Mouse (Mus musculus) CD4-positive, CD25-positive, alpha-beta regulatory T cell, adult 2 months (primary cell): Measurements from ENCODE around the gene Ppt2.

Experiments
- DNase-seq: peaks from one replicate; pipeline ENCODE4 v3.0.0-alpha.2; 2012; ENCODE audit warnings: low read depth, low spot score

The Ppt2 gene

DNA sequence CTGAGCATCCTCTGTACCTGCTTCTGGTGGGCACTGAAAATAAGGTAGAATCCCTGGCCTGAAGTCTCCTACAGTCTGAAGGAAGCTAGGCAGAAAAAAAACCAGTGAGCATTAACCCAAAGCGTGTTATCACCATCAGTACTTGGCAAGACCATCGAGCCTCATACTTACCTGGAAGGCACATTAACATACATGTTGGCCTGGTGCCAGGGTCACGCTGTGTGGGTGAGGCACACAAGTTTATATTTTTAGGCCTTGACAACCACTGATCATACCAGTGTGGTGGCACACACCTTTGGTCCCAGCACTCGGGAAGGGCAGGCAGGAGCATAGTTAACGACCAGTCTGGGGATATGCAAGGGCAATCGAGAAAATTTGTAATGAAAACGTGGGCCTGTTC lies 20.3 kb downstream of the Ppt2 start:
- DNase-seq, result no peak

DNA sequence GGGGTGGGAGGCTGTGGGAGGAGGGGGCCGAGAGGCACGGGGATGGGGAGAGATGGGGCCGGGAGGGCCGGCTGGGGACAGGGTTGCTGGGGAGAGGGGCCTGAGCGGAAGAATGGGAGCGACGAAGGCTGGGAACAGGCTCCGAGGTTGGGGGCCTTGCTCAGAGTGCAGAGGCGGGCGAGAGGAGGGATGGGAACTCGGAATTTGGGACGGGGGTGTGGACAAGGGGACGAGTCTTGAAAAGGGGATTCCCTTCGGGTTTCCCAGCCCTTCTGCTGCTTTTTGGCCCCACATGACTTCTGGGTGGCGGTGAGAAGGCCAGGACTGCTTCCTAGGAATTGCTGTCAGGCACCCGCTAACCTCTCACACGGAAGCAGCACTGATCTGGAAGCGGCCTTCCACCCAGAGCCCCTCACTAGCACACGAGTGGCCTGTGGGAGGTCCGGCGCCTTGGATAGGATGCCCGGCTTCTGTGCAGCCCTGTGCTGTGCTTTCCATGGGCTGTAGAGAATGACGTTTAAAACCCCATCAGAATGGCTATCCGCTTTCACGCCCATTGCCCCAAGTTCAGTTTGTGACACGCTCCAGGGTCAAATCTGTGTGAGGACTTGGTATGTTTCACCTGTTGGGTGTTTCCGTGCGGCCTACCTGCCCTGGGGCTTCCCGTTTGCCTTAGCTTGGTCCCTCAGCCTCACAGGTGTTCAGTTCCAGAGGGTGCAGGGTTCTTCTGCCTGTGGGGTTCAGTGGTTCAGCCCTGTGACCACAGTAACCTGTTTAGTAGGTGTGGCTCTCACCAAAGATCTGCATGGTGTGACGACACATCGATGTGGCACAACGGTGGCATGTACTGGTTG lies 21.9 kb downstream of the Ppt2 start:
- DNase-seq, result peak; percentile 44

DNA sequence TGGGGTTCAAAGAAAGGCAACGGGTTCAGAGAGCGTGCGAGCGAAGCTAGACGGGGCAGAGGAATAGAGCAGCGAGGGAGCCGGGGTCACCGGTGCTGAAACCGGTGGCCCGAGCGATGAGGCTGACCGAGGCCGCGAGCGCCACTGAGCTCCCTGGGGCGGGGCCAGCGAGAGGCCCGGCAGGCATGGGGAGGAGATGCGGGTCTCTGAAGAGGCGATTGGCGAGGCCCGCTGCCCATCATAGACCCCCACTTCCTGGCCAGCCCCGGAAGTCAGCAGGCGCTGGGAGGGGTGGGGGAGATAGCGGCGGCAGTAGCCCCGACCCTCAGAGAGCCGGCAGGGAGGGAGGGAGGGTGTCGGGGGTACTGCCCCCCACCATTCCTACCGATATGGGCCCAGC lies 22.7 kb downstream of the Ppt2 start:
- peak; percentile 95 for DNase-seq

DNA sequence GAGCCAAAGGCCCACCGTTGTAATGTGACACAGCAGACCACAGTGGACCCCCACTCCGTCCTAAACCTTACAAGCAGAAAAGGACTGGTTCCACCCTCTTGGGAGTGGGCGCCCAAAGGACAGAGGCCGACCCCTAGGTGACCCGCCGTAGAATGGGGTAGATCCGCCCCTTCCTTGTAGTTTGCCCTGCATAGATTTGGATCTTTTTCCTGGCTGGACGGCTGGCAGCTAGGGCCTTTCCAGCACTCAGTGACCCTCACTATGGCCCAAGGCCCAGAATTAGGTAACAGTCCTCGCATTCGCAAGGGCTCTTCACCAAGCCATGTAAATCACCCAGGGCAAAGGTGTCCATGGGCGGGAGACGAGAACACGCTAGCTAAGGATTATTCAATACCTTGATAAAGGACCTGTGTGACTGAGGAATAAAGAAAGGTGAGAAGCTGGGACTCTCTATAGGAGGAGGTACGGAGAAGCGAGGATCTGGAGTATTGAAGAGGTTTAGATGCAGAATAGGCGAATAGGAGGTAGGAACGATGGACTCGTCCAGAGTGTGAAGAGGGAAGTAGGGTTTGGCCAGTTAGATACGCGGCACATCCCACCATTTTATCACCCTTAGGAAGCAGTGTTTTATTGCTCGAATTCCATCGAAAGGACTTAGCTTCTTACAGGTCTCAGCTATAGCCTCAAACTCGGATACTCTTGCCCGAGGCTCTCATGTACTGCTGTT lies 23.6 kb downstream of the Ppt2 start:
- peak; percentile 41 for DNase-seq

DNA sequence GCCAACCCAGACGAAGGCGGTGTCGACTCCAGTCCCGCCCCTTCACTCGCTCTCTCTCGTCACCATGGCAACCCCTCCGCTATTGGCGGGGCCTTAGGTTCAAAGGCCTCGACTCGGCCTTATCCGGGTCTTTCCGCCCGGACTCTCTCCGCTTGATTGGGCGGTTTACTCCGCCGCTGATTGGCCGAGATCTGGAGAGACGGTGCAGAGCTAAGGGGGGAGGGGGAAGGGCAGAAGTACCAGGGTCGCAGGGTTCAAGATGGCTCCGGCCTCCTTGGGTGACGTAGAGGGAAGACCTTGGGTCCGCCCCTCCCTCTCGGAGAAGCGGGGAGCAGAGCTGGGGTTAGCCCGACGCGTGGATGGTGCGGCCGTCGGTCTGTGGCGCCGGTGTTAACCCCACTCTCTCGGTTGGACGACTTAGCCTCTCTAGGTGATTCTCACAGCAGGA lies 24.2 kb downstream of the Ppt2 start, which contains the start of gene Agpat1:
Gene Agpat1, plus strand, starts transcription at position 202 of the 448 bp plus-strand sequence.
- DNase-seq, result peak; percentile 99

DNA sequence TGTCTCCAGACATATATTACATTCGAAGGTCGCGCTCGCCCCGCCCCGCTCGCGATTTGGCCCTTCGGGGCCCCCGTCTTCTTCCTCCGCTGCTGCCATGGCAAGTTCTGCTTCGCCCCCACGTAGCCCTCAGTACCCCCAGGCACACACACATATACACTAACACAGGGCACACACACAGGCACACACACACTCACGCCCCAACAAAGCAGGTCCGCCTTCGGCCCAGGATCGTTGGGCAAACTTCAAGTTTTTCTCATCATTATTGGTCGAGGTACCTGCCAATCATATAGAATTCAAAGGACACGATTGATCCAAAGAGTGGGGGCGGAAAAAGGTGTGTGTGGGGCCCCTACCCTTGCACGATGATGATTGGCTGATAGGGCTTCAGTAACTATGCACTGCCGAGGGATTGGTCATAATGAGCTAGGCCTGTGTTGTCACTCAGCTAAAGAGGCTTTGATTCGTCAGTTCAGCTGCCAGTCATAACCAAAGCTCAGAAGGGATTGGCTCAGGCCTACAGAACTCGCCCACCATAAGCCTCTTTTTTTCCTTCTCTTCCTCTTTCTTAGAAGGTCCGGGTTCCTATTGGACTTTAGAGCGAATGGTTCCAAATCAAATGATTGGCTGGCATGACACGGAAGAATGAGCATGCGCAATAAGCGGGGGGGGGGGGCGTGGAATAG lies 24.8 kb downstream of the Ppt2 start, which contains the start of gene Rnf5:
Gene Rnf5, minus strand, starts transcription at position 316 of the 686 bp plus-strand sequence.
- DNase-seq, result peak; percentile 100

DNA sequence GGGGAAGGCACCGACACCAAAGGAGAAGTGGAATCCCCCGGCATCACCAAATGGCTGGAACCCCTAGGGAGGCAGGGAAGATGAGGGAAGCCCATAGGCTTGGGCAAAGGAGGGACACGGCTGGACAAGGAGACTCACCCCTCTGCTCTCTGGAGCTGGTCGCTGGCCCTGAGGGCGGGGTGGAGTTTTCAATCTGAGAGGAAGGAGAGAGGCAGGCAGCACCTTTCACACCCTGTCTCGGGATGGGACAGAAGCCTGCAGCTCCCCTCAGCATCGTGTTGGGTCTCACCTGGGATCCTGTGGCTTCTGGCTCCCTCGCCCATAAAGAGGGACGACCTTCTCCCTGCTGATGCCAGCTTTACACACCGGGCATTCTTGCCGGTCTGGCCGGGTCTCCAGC lies 26.5 kb downstream of the Ppt2 start:
- DNase-seq, result no peak

DNA sequence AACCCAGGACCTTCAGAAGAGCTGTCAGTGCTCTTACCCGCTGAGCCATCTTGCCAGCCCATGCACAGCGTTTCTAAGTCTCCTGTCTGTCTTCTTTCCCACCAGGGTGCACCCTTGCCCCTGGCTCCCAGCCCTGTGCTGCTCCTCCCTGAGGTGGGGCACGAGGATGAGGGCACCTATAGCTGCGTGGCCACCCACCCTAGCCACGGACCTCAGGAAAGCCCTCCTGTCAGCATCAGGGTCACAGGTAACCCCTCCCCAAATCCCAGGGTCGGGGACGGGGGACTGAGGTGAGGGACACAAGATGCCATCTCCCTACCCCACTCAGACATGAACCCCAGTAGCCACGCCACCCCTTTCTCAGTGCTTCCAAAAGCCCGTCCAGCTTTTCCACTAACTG lies 28.4 kb downstream of the Ppt2 start:
- no peak for DNase-seq

DNA sequence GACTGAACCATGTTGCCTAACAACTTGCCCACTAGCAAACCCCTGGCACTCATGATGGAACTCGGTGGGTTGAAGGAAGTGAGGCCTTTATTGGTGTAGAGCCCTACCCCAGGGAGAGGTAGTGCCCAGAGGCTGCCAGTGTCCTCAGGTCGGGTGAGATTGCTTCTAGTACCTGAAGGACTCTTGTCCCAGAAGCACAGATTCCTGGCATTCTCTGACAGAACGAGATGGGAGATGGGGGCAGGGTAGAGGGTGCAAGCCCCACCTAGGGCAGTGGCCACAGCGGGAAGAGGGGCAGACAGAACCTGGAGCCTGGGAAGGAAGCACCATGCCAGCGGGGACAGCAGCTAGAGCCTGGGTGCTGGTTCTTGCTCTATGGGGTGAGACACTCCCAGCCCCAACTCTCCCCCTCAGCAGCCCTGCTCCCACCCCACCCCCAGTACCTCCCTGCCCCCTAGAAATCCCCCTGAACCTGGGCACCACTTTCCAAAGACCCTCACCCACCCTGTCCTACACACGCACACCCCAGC lies 30.7 kb downstream of the Ppt2 start, which contains the start of gene Ager:
Gene Ager, plus strand, starts transcription at position 297 of the 530 bp plus-strand sequence.
- no peak for DNase-seq

DNA sequence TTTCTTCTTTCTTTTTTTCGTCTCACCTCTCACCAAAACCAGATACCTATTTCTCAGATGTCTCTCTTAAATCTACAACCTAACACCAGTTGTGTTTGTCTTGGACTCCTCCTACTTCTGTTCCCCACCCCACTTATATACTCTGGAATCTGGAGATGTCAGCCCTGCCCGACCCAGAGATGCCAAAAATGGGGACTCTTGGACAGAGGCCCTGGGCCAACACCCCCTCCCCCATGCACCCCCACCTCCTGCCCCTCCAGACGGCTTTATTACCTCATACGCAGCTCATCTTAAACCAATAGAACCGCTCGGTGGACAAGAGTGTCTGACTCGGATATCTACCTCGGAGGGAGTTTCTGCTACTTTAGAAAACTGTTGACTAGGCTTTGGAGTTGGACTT lies 32.2 kb downstream of the Ppt2 start:
- DNase-seq, result no peak

DNA sequence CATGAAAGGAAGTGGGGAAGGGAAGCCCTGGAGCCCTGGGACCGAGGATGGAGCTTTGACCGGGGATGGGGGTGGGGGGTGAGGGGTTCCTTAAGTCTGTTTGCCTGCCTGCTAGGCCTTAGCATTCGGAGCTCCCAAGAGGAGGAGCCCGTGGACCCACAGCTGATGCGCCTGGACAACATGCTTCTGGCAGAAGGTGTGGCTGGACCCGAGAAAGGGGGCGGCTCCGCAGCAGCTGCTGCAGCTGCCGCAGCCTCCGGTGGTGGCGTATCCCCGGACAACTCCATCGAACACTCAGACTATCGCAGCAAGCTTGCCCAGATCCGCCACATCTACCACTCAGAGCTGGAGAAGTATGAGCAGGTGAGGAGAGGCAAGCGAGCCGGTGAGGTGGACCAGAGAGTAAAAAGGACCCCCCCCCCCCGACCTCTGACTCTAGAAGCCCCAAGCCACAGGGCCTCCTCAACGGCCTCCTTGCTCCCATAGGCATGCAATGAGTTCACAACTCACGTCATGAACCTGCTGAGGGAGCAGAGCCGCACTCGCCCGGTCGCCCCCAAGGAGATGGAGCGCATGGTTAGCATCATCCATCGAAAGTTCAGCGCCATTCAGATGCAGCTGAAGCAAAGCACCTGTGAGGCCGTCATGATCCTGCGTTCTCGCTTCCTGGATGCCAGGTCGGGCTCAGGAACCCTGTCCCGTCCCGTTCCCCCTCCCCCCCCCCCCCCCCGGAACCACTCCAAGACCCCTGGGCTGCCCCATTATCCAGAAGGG lies 34.4 kb downstream of the Ppt2 start:
- no peak for DNase-seq

DNA sequence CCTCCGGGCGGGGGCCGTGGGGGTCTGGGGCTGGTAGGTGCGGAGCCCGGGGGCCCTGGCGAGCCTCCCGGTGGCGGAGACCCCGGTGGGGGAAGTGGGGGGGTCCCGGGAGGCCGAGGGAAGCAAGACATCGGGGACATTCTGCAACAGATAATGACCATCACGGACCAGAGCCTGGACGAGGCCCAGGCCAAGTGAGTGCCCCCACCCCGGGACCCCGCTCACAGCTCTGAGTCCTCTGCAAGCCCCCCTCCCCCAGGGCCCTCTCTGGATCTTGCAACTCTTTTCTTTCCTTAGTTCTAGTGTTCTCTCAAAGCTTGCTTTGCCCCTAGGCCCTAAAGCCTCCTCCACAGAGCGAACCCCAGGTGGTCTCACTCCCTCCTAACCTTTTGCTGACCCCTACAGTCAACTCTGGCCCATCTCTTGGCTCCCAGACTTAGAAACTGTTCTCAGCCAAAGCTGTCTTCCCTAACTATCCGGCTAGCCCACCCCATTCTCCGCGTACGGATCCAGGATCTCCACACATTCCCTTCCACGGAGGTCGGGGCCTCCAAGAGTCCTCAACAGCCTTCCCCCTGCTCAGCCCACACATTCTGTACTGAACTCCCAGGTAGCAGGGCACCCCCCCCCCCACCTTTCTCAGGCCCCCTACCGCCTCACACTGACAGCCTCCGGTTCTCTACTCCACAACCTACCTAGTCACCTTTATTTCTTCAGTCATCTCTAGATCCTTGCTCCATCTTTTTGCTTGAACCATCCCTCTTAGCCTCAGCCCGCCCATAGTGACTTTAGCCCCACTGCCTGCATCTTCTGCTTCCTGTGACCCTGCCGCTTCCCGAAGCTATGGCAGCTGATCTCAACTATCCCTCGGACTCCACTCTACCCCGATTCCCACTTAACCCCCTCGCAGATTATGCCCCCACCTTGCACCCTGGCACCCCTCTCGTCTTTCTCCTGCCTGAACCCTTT lies 35.4 kb downstream of the Ppt2 start:
- DNase-seq, result peak; percentile 26

DNA sequence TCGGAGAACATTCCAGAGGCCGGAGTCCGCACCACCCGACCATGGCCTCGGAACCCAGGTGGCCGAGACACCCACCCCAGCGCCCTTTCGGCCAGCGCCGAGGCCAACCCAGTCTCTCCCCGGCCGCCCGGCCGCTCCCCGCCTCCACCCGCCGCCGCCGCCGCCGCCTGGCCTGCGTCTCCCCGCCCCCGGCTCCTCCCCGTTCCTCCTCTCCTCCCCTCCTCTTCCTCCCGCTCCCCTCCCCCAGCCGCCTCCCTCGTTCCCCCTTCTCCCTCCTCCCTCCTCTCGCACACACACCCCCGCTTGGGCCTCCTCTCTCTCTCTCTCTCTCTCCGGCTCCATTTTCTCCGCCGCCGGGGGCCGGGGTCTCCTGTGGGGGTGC lies 36.3 kb downstream of the Ppt2 start:
- DNase-seq, result peak; percentile 93

DNA sequence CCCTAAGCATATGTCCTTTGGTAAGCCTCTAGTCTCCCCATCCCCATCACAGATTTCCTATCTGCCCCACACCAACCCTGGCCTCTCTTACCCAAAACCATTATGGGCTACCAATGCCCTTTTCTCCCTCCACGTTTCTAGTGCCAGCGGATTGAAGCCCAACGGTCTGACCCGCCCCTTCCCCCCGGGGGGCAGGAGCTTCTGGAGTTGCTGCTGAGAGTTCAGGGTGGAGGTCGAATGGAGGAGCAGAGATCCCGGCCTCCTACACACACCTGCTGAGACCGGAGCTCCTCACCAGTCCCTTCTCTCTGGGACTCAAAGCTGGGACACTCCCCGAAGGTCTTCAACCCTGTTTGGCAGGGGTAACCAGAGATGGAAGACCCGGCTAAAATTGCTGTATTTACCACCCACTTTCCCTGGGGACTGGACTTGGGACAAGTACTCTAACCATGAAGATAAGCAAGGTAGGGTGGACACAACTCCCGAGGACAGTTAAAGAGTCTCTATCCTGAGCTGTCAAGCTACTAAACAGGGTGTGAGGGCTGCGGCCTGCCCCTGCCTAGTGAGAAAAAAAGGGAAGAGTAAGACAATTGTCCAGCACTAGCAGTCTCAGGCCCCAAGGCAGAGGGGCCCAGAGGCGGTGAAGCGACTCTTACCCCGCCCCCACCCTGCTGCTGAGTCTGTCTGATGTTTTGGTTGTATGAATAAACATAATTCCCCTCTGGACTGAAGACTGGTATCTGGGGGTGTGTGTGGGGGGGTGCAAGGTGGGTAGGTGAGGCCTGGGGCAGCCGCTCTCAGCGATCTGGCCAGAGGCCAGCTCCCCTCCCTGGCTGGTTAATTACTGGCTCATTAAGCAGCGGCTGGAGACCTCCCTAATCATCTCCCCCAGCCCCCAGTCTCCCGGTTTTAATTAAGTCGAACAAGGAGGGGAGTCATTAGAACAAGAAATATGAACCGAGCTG lies 37.0 kb downstream of the Ppt2 start, which contains the start of gene Pbx2:
Gene Pbx2, plus strand, starts transcription at position 238 of the 965 bp plus-strand sequence.
- DNase-seq, result peak; percentile 36

DNA sequence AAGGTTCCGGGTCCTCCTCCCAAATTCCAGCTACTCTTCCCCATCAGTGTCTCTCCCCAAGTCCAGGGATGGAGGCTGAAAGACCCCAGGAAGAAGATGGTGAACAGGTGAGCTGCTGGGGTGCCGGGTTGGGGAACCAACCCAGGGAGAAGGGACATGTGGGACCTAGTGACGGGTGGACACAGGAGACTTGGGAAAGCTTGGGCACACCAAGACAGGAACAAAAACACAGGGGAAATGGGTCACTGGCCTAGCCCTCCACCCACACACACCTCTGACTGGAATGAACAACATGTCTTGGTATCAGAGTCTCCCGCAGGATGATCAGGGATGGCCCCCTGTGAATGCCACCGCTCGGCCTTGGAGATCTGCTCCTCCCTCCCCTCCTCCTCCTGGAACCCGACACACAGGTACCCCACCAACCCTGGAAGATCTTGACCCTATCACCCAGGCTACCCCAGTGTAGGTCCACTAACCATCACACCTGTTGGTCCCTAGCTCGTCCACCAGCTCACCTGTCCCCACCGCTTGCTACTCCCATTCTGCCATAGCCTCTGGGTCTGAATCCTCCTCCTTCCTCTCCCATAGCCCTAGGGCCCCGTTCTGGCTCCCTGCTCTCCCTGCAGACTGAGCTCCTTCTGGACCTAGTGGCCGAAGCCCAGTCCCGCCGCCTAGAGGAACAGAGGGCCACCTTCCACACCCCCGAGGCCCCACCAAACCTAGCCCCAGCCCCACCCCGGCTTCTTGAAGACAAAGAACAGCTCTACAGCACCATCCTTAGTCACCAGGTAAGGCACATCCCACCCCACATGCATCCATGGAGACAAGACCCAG lies 37.9 kb downstream of the Ppt2 start:
- no peak for DNase-seq

DNA sequence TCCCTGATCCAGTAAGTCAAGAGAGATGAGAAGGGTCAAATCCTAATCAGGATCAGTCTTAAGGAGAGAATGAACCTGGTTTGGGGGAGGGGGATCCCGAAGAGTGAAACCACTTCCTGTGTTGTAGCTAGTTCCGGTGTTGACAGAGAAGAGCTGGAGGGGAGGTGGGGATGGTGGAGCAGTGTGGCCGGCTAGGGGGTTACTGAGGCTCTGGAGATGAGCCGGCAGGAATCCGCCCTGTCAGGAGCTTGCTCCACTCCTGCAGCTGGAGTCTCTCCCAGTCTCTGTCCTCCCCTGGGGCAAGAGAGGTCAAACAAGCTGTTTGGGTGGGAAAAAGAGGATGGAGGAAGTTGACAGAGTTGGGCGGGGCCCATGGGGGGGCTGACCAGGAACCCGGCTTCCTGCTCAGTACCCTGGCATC lies 38.6 kb downstream of the Ppt2 start, which contains the start of gene Gpsm3:
Gene Gpsm3, plus strand, starts transcription at position 126 of the 421 bp plus-strand sequence.
- DNase-seq, result peak; percentile 75

DNA sequence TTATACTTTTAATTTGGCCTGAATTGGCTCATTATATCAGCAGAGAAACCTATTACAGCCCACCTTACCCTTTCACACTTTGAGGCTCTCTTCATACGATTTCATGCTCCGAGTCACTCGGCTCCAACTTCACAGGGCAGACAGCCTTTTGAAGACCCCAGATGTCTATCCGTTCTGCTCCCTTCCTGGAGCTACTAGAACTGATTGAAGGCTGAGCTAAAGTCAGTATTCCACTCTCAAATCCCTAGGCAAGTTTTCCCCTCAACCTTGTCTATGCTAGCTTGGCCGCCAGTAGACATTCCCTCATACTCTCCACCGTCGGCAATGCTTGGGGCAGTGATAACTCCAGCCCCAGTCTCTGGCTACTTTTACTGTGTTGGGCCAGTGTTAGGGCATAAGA lies 39.1 kb downstream of the Ppt2 start:
- DNase-seq, result no peak
